Mouse (Mus musculus) adrenal gland, postnatal 10 days (tissue): ENCODE results near the gene Nsfl1c. TPM values are rescaled to one million over a fixed set of nuclear protein-coding genes. Genes with fewer than 3 reads are reported as not detected.
"Not testable (repeated sequence)": the region's sequence is repeated elsewhere in the genome, so short reads cannot be mapped to it uniquely, and the experiment has no call there.

Experiments used
- DNase-seq: peaks from one replicate; pipeline ENCODE4 v3.0.0; 2021; ENCODE audit warnings: mixed read lengths
- long read RNA-seq, 2 experiments: library from polyadenylated mRNA; stranded (forward); transcript quantifications; one replicate each; pipeline ENCODE4 v2.0.0; 2021
- total RNA-seq, 2 experiments: library from RNA; stranded (reverse); gene quantifications; 2 replicates each; pipeline ENCODE4 v1.2.3; 2021

Nsfl1c gene
- 100 to 1,000 TPM; 100 to 114 TPM for total RNA-seq
- long read RNA-seq, experiment 1, transcript Nsfl1c-201 (9 exons, 1,364 nt), result major isoform, 109 of 119 reads
- long read RNA-seq, experiment 1, partial matches to known transcripts, result 3 of 119 reads
- long read RNA-seq, experiment 1, other reads (novel, unspliced or antisense), result 5 of 119 reads
- long read RNA-seq, experiment 2, transcript Nsfl1c-201 (9 exons, 1,364 nt), result major isoform, 66 of 71 reads
- long read RNA-seq, experiment 2, partial matches to known transcripts, result 1 of 71 reads
- long read RNA-seq, experiment 2, other reads (novel, unspliced or antisense), result 2 of 71 reads

DNA sequence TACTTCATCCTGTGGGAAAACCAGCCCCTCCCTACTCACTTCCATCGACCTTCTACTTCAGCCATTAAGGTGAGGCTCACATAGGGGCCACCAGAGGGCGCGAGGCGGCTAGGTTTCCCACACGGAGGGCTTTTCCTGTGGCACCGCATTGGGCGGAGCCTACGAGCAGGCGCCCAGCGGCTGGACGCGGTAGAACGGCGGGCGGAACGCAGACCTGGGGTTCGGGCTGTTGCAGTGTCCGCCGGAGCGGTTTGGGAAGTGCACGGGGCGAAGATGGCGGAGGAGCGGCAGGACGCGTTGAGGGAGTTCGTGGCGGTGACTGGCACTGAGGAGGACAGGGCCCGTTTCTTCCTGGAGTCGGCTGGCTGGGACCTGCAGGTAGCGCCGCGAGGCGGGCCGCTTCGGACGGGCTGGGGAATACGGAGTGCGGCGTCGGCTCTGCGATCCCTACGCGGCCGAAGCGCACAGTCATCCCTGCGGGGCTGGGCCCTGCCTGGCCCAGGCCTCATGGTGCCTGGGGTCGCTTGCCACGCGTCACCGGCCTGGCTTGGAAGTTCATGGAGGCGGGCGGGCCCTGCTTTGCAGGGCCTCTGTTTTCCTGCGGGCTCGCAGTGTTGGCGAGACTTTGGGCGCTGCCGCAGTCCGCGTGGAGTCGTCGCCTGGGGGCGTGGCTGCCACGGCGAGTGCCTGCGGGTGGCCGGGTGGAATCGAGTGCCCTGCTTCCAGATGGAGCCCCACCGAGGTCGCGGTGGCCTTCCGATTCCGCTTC is at the start of gene Nsfl1c:
TSS of gene Nsfl1c (plus strand) at position 148 of the 769 bp plus-strand sequence.
- peak; percentile 98 for DNase-seq

DNA sequence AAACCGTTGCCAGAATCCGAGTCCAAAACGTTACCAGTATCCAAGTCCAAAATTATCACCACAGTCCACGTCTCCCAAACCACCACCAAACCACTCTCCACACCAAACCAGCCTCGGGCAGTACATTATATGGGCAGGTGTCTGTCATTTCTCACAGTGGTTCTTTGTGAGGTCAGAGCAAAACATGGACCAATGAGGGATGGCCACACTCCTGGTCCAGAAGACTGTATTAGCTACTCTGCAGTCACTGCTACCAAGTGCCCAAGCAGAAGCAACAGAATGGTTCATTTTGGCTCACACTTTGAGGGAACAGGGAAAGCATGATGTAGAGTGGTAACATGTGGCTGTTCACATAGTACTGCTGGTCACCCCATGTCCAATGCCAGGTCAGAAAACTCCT is 17.9 kb upstream of the Nsfl1c start, which contains the start of gene 4921509C19Rik:
TSS of gene 4921509C19Rik (minus strand) at position 101 of the 400 bp plus-strand sequence.
- DNase-seq, result not testable (repeated sequence)

- no peak for DNase-seq
These were observed 7.5 kb upstream of the Nsfl1c start for GRCm38 (mm10) chr2:151486496-151486895.

GRCm38 (mm10) chr2:151498358-151498757 is 4.4 kb downstream of the Nsfl1c start:
- no peak for DNase-seq

DNA sequence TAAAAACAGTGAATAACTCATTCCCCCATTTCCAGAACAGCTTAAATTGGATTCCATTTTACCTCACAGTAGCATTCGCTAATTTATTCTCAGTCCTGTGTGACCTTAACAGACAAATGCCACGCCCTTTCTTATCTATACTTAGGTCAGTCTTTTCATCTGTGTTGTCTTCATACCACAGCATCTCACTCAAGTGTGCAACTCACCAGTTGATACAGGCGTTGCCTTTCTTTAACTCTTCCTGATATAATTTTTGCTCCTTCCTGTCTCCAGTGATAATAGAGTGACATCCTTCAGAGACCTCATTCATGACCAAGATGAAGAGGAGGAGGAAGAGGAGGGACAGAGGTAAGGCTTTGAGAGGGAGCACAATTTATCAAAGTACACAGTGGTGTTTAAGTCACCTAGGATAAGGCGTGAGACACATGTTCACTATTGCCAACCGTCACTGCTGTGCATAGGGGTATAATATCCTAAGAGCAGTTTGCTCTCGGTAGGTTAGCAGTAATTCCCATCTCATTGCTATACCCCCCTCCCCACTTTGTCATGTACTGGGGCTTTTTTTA is 6.5 kb downstream of the Nsfl1c start:
- no peak for DNase-seq

- DNase-seq, result no peak
These were observed 10.2 kb downstream of the Nsfl1c start for GRCm38 (mm10) chr2:151504226-151504625.

GRCm38 (mm10) chr2:151512199-151512598 is 18.2 kb downstream of the Nsfl1c start:
- peak; percentile 85 for DNase-seq

DNA sequence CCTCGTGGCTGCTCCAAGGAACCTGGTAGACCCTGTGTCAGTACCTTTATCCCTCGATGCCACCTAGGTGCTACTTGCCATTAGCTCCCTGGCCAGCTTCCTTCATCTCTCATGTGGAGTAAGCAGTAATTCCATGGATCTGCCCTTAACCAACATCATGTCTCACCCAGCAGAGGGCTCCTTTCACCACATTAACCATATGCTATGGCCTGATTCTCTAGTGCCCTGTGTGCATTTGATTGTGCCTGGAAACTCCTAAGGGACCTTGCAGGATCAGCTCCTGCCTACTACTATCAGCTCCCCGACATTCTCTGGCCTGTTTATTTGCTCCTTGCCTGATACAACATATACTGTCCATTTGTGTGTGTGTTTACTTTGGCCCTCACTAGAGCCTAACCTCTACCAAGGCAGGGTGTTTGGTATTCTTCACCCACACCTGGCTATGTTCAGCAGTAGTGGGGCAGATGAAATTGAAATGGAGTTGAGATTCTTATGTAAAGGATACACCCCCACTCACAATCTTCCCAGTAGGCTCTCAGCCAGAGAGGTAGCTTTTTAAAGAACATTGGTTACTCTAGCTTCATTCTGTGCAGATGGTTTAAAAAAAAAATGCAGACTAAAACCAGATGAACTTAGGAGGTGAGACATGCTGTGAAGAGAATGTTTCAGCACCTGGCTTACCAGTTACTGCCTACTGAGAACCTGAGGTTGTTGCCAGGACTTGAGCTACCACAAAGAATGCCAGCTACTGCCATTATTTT is 19.7 kb downstream of the Nsfl1c start:
- no peak for DNase-seq

DNA sequence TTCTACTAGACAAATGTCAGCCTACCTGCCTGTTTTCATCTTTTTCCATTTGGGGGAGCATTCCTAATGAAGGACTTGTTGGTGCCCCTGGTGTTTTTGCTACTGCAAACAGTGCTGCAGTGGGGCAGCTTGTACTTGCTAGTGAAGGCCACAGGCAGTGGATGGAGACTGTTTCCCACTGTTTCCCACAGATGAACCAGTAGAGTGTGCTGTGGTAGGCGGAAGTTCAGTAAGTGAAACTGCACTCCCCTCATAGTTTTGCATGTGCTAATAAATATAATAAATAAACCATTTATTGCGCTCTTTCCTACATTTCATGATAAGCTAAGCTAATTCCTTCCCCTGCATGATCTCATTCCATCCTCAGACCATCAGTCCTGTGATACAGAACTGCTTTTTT is 25.0 kb downstream of the Nsfl1c start:
- DNase-seq, result no peak

- DNase-seq, result no peak
These were observed 30.5 kb downstream of the Nsfl1c start for GRCm38 (mm10) chr2:151524324-151525041.

GRCm38 (mm10) chr2:151525520-151525919 is 31.5 kb downstream of the Nsfl1c start:
- no peak for DNase-seq

GRCm38 (mm10) chr2:151528066-151528465 is 34.1 kb downstream of the Nsfl1c start:
- DNase-seq, result no peak

DNA sequence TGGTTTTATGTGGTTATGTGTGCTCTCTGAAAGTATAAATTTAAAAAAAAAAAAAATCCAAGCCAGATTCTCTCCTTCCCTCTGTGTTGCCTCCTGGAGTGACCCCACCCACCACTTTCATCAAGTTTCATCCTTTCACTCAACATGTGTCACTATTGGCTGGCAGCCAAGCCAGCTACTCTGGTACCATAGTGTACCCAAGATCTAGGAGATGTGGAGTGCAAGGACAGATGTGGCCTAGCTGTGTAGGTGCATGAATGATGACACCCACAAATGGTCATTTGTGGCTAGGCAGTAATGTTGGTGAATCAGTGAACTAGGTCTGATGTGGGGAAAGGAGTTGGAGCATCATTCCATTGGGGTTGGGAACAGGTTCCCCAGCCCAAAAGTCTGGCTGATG is 35.2 kb downstream of the Nsfl1c start:
- no peak for DNase-seq

GRCm38 (mm10) chr2:151530378-151531230 is 36.6 kb downstream of the Nsfl1c start:
- peak; percentile 34 for DNase-seq

GRCm38 (mm10) chr2:151533632-151534031 is 39.6 kb downstream of the Nsfl1c start:
- DNase-seq, result no peak

- DNase-seq, result no peak
These were observed 42.1 kb downstream of the Nsfl1c start for GRCm38 (mm10) chr2:151535961-151536617.

DNA sequence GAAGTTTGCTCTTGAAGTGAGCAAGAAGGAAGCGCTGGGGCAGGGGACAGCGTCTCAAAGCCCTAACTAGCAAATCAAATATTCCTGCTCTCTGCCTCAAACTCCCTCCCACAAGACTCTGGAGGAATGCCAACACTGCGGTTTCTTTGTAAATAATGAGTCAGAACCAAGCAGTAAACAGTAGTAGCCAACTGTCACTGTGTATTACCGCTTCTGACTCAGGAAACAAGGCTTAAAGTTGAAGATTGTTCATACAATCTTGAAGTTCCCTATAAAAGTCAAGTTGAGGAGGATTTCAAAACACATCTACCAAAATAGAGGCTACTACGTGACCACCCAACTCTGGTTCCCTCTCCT is 42.6 kb downstream of the Nsfl1c start:
- peak; percentile 74 for DNase-seq

DNA sequence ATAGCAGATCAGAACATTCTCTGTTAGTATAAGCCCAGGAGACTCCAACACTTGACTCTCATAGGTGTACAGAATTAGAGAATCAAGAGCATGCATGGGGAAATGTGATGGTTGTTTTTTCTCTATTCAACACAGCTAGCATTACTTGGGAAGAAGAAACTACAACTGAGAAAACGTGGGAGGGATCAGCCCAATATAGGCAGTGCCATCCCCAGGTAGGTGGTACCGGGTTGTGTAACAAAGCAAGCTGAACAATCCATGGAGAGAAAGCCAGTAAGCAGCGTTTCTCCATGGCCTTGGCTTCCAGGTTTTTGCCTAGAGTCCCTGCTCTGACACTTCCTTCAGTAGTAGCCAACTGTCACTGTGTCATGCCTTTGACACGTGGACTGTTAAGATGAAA is 44.7 kb downstream of the Nsfl1c start:
- DNase-seq, result no peak

DNA sequence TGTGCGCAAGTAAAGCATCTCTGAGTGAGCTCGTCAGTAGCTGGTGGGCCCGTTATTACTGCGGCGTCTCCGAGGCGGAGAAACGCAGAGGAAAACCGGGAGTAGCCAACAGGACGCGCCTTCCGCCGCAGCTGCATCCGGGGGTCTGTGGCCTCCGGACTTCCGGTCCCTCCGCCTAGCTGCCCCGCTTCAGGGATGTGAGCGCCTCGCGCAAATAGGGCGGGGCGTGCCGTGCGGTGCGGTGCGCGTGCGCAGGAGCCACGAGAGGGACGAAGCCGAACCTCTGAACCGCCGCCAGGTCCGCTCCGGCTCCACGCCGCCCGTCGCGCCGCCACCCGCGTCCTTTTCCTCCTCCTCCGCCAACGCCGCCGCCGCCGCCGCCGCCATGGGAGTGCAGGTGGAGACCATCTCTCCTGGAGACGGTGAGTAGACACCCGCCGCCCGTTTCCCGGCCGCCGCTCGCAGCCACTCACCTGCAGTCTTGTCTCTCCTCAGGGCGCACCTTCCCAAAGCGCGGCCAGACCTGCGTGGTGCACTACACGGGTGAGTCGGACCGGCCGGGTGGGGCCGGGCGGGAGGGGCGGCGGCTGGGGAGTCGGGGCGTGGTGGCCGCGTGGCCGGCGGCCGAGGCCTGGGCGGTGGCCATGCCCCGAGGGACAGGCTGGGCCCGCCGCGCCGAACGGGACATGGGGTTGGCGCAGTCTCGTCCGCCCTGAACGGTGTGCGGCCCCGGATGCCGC is 48.5 kb downstream of the Nsfl1c start, which contains the start of gene Fkbp1a:
TSS of gene Fkbp1a (plus strand) at position 161 of the 740 bp plus-strand sequence.
- peak; percentile 98 for DNase-seq
